Mouse (Mus musculus): ENCODE data around the gene Slc36a4. TPM values are rescaled to one million over a fixed set of nuclear protein-coding genes. Genes with fewer than 3 reads are reported as not detected.

Slc36a4 gene
- polyA plus RNA-seq, 1 experiment from 2014 or later, result 4.9 TPM

DNA sequence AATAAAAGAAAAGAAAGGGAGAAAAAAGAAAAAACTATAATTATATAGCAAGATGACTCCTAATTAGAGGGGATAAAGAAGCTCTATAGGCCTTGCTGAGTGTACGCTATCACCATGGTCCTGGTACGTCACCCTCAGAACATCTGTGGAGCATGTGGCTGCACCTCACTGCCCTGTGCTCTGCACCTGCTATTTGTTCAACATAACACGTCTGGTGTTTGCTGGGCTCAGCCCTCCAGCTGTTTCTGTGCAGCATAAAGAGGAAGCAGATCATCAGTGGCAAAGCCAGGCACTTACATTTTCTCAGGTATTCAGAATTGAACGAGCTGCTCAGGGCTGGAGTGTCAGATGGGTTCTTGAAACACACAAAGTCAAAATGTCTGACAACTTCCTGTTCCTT is 15.7 kb upstream of the Slc36a4 start:
- Histone ChIP-seq H3K27ac (ENCODE audit: low read depth, low read length) (no peak overlapping the region), H3K9me3 (ENCODE audit: control insufficient read depth, low read length) (no peaks in the 10 kb centered on the region), H3K9ac (ENCODE audit: low read depth, low read length) (no peak overlapping the region), H3K4me2 (no peak overlapping the region), H3K27me3 (replicated peaks; ENCODE audit: control insufficient read depth, insufficient read depth, low read length) (no peaks in the 10 kb centered on the region), H3K36me3 (ENCODE audit: control insufficient read depth, insufficient read depth, low read length) (no peaks in the 10 kb centered on the region), H3K4me1 (replicated peaks; ENCODE audit: control insufficient read depth, insufficient read depth, low read length) (no peaks in the 10 kb centered on the region), H3K4me3 (ENCODE audit: low read depth, low read length) (no peak overlapping the region)
- WGBS, result 61% methylated on average over 4 of the region's 4 CpGs
- no peak for ATAC-seq (replicated peaks; ENCODE audit: low FRiP score)
- DNase-seq (ENCODE audit: low spot score), result no peak

- H3K27ac ChIP-seq (ENCODE audit: low read depth, low read length), result no peak overlapping the region
- H3K4me3 ChIP-seq (ENCODE audit: low read depth, low read length), result no peak overlapping the region
- ATAC-seq (replicated peaks; ENCODE audit: low FRiP score) (no peak), DNase-seq (ENCODE audit: low spot score) (no peak)
- no peak overlapping the region for H3K4me2 ChIP-seq
- 48% methylated on average over 5 of the region's 5 CpGs for WGBS
- H3K36me3 ChIP-seq (ENCODE audit: control insufficient read depth, insufficient read depth, low read length), result no peaks in the 10 kb centered on the region
- no peak overlapping the region for H3K9ac ChIP-seq (ENCODE audit: low read depth, low read length)
- no peaks in the 10 kb centered on the region for H3K9me3 ChIP-seq (ENCODE audit: control insufficient read depth, low read length)
- no peaks in the 10 kb centered on the region for H3K4me1 ChIP-seq (replicated peaks; ENCODE audit: control insufficient read depth, insufficient read depth, low read length)
- no peaks in the 10 kb centered on the region for H3K27me3 ChIP-seq (replicated peaks; ENCODE audit: control insufficient read depth, insufficient read depth, low read length)
These were observed 14.5 kb upstream of the Slc36a4 start for GRCm38 (mm10) chr9:15694989-15695388.

DNA sequence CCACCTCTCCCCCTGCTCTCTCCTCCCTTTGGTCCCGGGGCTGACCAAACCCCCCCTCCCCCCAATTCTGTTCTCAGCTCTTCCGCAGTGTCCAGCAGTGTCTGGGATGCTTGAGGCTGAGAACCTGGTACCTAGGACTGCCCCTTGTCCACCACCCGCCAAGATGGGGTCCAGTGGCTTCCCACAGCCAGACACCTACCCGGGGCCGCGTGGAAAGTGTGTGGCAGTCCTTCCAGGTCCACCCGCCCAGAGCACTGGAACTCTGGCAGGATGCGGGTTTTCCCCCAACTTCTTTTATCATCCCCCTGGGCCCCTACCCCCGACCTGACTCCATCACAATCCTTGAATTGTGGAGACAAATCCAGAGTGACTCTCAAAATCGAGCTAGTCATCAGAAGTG is 3.8 kb upstream of the Slc36a4 start:
- Histone ChIP-seq H3K27me3 (replicated peaks; ENCODE audit: control insufficient read depth, insufficient read depth, low read length) (no peaks in the 10 kb centered on the region), H3K4me2 (no peak overlapping the region), H3K27ac (ENCODE audit: low read depth, low read length) (no peak overlapping the region), H3K36me3 (ENCODE audit: control insufficient read depth, insufficient read depth, low read length) (no peaks in the 10 kb centered on the region), H3K4me1 (replicated peaks; ENCODE audit: control insufficient read depth, insufficient read depth, low read length) (no peaks in the 10 kb centered on the region), H3K9me3 (ENCODE audit: control insufficient read depth, low read length) (no peaks in the 10 kb centered on the region), H3K9ac (ENCODE audit: low read depth, low read length) (no peak overlapping the region), H3K4me3 (ENCODE audit: low read depth, low read length) (no peak overlapping the region)
- 75% methylated on average over 10 of the region's 10 CpGs for WGBS
- DNase-seq (ENCODE audit: low spot score) (no peak), ATAC-seq (replicated peaks; ENCODE audit: low FRiP score) (no peak)

GRCm38 (mm10) chr9:15708979-15709598 is 449 bp upstream of the Slc36a4 start:
- Histone ChIP-seq H3K9ac (ENCODE audit: low read depth, low read length) (peak overlapping the region; percentile 60), H3K36me3 (ENCODE audit: control insufficient read depth, insufficient read depth, low read length) (no peaks in the 10 kb centered on the region), H3K4me2 (peak overlapping the region; percentile 76), H3K9me3 (ENCODE audit: control insufficient read depth, low read length) (no peaks in the 10 kb centered on the region), H3K27ac (ENCODE audit: low read depth, low read length) (no peak overlapping the region), H3K4me1 (replicated peaks; ENCODE audit: control insufficient read depth, insufficient read depth, low read length) (no peaks in the 10 kb centered on the region), H3K27me3 (replicated peaks; ENCODE audit: control insufficient read depth, insufficient read depth, low read length) (no peaks in the 10 kb centered on the region), H3K4me3 (ENCODE audit: low read depth, low read length) (peak overlapping the region; percentile 64)
- ATAC-seq (replicated peaks; ENCODE audit: low FRiP score) (peak; percentile 44), DNase-seq (ENCODE audit: low spot score) (no peak)
- WGBS, result 16% methylated on average over 14 of the region's 14 CpGs

DNA sequence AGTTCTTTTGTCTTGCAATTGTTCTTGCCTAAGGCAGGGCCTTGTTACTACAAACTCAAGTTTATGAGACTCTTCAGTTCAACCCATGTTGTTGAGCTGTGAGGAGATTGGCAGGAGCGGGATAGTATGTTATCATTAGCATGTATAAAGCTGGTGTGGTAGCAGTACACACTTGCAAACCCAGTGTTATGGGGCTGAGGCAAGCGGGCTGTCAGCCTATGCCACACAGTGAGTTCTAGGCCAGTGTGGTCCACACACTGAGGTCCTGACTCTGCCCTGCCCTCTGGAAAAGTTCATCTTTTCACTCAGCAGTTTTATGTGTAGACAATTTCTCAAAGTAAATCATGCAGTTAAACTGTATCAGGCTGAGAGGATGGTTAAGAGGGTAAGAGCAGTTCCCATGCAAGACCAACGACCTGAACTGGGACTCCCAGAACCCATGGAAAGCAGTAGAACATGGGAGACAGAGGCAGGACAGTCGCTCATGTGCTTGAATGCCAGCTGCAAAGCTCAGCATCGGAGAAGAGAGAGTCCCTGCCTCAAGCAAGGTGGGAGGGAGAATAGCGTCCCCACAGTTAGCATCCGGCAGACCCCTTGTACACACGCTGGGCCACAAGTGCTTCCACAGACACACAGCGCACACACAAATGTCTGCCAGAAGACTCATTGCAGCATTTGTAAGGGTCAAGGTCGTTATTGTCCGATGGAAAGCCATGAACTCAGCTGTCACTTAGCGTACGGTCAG is 1.5 kb downstream of the Slc36a4 start:
- Histone ChIP-seq H3K9ac (ENCODE audit: low read depth, low read length) (no peak overlapping the region), H3K4me3 (ENCODE audit: low read depth, low read length) (no peak overlapping the region), H3K27ac (ENCODE audit: low read depth, low read length) (no peak overlapping the region), H3K27me3 (replicated peaks; ENCODE audit: control insufficient read depth, insufficient read depth, low read length) (no peaks in the 10 kb centered on the region), H3K4me1 (replicated peaks; ENCODE audit: control insufficient read depth, insufficient read depth, low read length) (no peaks in the 10 kb centered on the region), H3K4me2 (no peak overlapping the region; the same call in 1 of the 2 replicates), H3K9me3 (ENCODE audit: control insufficient read depth, low read length) (no peaks in the 10 kb centered on the region), H3K36me3 (ENCODE audit: control insufficient read depth, insufficient read depth, low read length) (no peaks in the 10 kb centered on the region)
- WGBS, result 83% methylated on average over 13 of the region's 13 CpGs
- no peak for DNase-seq (ENCODE audit: low spot score)
- no peak for ATAC-seq (replicated peaks; ENCODE audit: low FRiP score)

DNA sequence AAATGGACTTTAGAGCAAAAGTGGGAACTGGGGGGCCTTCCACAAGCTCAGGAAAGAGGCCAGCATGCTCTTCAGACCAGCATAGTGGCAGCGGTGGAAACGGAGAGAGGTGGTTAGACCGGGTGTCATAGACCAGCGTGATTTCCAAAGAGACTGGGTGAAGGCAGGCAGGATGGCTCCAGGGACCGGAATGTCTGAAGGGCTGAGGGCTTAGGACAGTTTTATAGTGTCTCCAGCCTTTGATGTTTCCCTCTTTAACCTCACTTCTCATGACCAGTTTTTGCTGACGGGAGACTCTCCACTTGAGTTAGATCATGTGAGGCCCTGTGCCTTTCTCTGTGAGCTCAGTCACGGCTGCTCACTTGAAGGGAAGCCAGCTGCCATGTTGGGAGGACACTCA is 2.1 kb downstream of the Slc36a4 start:
- H3K9me3 ChIP-seq (ENCODE audit: control insufficient read depth, low read length), result no peaks in the 10 kb centered on the region
- no peak overlapping the region for H3K4me2 ChIP-seq
- no peak overlapping the region for H3K4me3 ChIP-seq (ENCODE audit: low read depth, low read length)
- H3K9ac ChIP-seq (ENCODE audit: low read depth, low read length), result no peak overlapping the region
- DNase-seq (ENCODE audit: low spot score), result no peak
- ATAC-seq (replicated peaks; ENCODE audit: low FRiP score), result no peak
- H3K4me1 ChIP-seq (replicated peaks; ENCODE audit: control insufficient read depth, insufficient read depth, low read length), result no peaks in the 10 kb centered on the region
- WGBS, result 74% methylated on average over 7 of the region's 7 CpGs
- H3K27ac ChIP-seq (ENCODE audit: low read depth, low read length), result no peak overlapping the region
- no peaks in the 10 kb centered on the region for H3K27me3 ChIP-seq (replicated peaks; ENCODE audit: control insufficient read depth, insufficient read depth, low read length)
- H3K36me3 ChIP-seq (ENCODE audit: control insufficient read depth, insufficient read depth, low read length), result no peaks in the 10 kb centered on the region

- no peaks in the 10 kb centered on the region for H3K27me3 ChIP-seq (replicated peaks; ENCODE audit: control insufficient read depth, insufficient read depth, low read length)
- H3K36me3 ChIP-seq (ENCODE audit: control insufficient read depth, insufficient read depth, low read length), result no peaks in the 10 kb centered on the region
- no peak for ATAC-seq (replicated peaks; ENCODE audit: low FRiP score)
- no peaks in the 10 kb centered on the region for H3K9me3 ChIP-seq (ENCODE audit: control insufficient read depth, low read length)
- no peaks in the 10 kb centered on the region for H3K4me1 ChIP-seq (replicated peaks; ENCODE audit: control insufficient read depth, insufficient read depth, low read length)
- no peak overlapping the region for H3K27ac ChIP-seq (ENCODE audit: low read depth, low read length)
- DNase-seq (ENCODE audit: low spot score), result no peak
- H3K4me3 ChIP-seq (ENCODE audit: low read depth, low read length), result no peak overlapping the region
- no peak overlapping the region for H3K9ac ChIP-seq (ENCODE audit: low read depth, low read length)
- WGBS, result 78% methylated on average over 4 of the region's 4 CpGs
- H3K4me2 ChIP-seq, result no peak overlapping the region
These were observed 5.3 kb downstream of the Slc36a4 start for GRCm38 (mm10) chr9:15714792-15715191.

GRCm38 (mm10) chr9:15715193-15715989 is 5.9 kb downstream of the Slc36a4 start:
- H3K27me3 ChIP-seq (replicated peaks; ENCODE audit: control insufficient read depth, insufficient read depth, low read length), result no peaks in the 10 kb centered on the region
- no peaks in the 10 kb centered on the region for H3K36me3 ChIP-seq (ENCODE audit: control insufficient read depth, insufficient read depth, low read length)
- no peak for DNase-seq (ENCODE audit: low spot score)
- H3K9me3 ChIP-seq (ENCODE audit: control insufficient read depth, low read length), result no peaks in the 10 kb centered on the region
- no peak for ATAC-seq (replicated peaks; ENCODE audit: low FRiP score)
- H3K4me3 ChIP-seq (ENCODE audit: low read depth, low read length), result no peak overlapping the region
- no peak overlapping the region for H3K4me2 ChIP-seq
- 82% methylated on average over 11 of the region's 11 CpGs for WGBS
- no peaks in the 10 kb centered on the region for H3K4me1 ChIP-seq (replicated peaks; ENCODE audit: control insufficient read depth, insufficient read depth, low read length)
- no peak overlapping the region for H3K27ac ChIP-seq (ENCODE audit: low read depth, low read length)
- no peak overlapping the region for H3K9ac ChIP-seq (ENCODE audit: low read depth, low read length)

Measured in liver, embryonic 11.5 days (tissue).